Mouse (Mus musculus) liver, embryonic 15.5 days (tissue): ENCODE results near the gene Spg7. TPM values are rescaled to one million over a fixed set of nuclear protein-coding genes. Genes with fewer than 3 reads are reported as not detected.

Source experiments
- microRNA-seq: library from miRNA; unstranded; fragments of <30 nt; microRNA quantifications from one replicate; pipeline ENCODE4, GENCODE M21; 2016
- polyA plus RNA-seq: library from polyadenylated mRNA; unstranded; fragments of >200 nt; fragmentation: Nextera tagmentation; extraction: Ambion mirVana; gene quantifications from 2 replicates; pipeline ENCODE4 v1.2.1, GENCODE M21; 2015

The Spg7 gene
- polyA plus RNA-seq, 1 experiment from 2014 or later, result 20.8 TPM

Small RNA genes lying within 50 kb of the gene (microRNA-seq; reads per million reads assigned to microRNA genes)
- gene Mir7079, result not detected
- not detected for gene Mir7080

Other genes starting within 250 kb of the Spg7 start
- 0.67 and 0.85 TPM in 2 replicates for gene Cdh15, start 215.0 kb upstream of the Spg7 start, polyA plus RNA-seq
- 18.1 and 20.8 TPM in 2 replicates for gene Ankrd11, start 20.7 kb upstream of the Spg7 start, polyA plus RNA-seq
- gene Rpl13, start 39.4 kb downstream of the Spg7 start, polyA plus RNA-seq, result 785 TPM in 2 replicates
- gene Cpne7, start 54.4 kb downstream of the Spg7 start, polyA plus RNA-seq, result 0.30 and 0.45 TPM in 2 replicates
- 0.76 and 0.96 TPM in 2 replicates for gene Sult5a1, start 95.4 kb downstream of the Spg7 start, polyA plus RNA-seq
- gene Dpep1, start 123.3 kb downstream of the Spg7 start, polyA plus RNA-seq, result 0.21 and 0.26 TPM in 2 replicates
- gene Chmp1a, start 149.8 kb downstream of the Spg7 start, polyA plus RNA-seq, result 59.5 and 63.8 TPM in 2 replicates
- 0.18 and 0.37 TPM in 2 replicates for gene Spata33, start 149.9 kb downstream of the Spg7 start, polyA plus RNA-seq
- 8.9 and 9.0 TPM in 2 replicates for gene Cdk10, start 161.9 kb downstream of the Spg7 start, polyA plus RNA-seq
- 2.2 and 2.9 TPM in 2 replicates for gene Spata2l, start 173.3 kb downstream of the Spg7 start, polyA plus RNA-seq
- gene Zfp276, start 191.3 kb downstream of the Spg7 start, polyA plus RNA-seq, result 8.0 and 9.2 TPM in 2 replicates
- gene Vps9d1, start 191.4 kb downstream of the Spg7 start, polyA plus RNA-seq, result 4.6 and 5.3 TPM in 2 replicates